Mouse (Mus musculus): ENCODE measurements at regions not wholly inside any gene's neighbourhood (a gene's known extent, or its start where the extent isn't known, plus 50 kb on each side); places are given as distances from the start of the nearest gene placed in this dataset.

GRCm38 (mm10) chr10:98798634-98799415, 115.4 kb upstream of the Atp2b1 start:
- Histone ChIP-seq H3K27ac (ENCODE audit: insufficient read depth, low read length) (no peak overlapping the region), H3K4me3 (ENCODE audit: insufficient read depth, low read length) (no peak overlapping the region), H3K4me1 (ENCODE audit: control insufficient read depth, insufficient read depth, low read length) (no peaks in the 10 kb centered on the region)
- TF ChIP-seq POLR2A (IDR thresholded peaks at IDR 0.05; ENCODE audit: extremely low read depth, insufficient read depth, low read length): no peak
- no peak for TF ChIP-seq CTCF (IDR thresholded peaks at IDR 0.05; ENCODE audit: extremely low read depth, insufficient read depth, low read length)

- H3K4me3 ChIP-seq (ENCODE audit: insufficient read depth, low read length): no peak overlapping the region
- TF ChIP-seq CTCF (IDR thresholded peaks at IDR 0.05; ENCODE audit: extremely low read depth, insufficient read depth, low read length): no peak
- no peak for TF ChIP-seq POLR2A (IDR thresholded peaks at IDR 0.05; ENCODE audit: extremely low read depth, insufficient read depth, low read length)
- no peak overlapping the region for H3K27ac ChIP-seq (ENCODE audit: insufficient read depth, low read length)
- H3K4me1 ChIP-seq (ENCODE audit: control insufficient read depth, insufficient read depth, low read length): no peaks in the 10 kb centered on the region
These were observed 114.4 kb upstream of the Atp2b1 start for GRCm38 (mm10) chr10:98799830-98800229.

- no peak for TF ChIP-seq POLR2A (IDR thresholded peaks at IDR 0.05; ENCODE audit: extremely low read depth, insufficient read depth, low read length)
- no peak for TF ChIP-seq CTCF (IDR thresholded peaks at IDR 0.05; ENCODE audit: extremely low read depth, insufficient read depth, low read length)
These were observed 113.3 kb upstream of the Atp2b1 start for GRCm38 (mm10) chr10:98800949-98801348.

GRCm38 (mm10) chr10:98805013-98805412, 109.2 kb upstream of the Atp2b1 start:
- TF ChIP-seq POLR2A (IDR thresholded peaks at IDR 0.05; ENCODE audit: extremely low read depth, insufficient read depth, low read length): no peak
- TF ChIP-seq CTCF (IDR thresholded peaks at IDR 0.05; ENCODE audit: extremely low read depth, insufficient read depth, low read length): no peak
- no peaks in the 10 kb centered on the region for H3K4me1 ChIP-seq (ENCODE audit: control insufficient read depth, insufficient read depth, low read length)
- no peak overlapping the region for H3K27ac ChIP-seq (ENCODE audit: insufficient read depth, low read length)
- H3K4me3 ChIP-seq (ENCODE audit: insufficient read depth, low read length): no peak overlapping the region

More at GRCm38 (mm10) chr10:98800949-98801348, 113.3 kb upstream of the Atp2b1 start:
- Histone ChIP-seq H3K27ac (ENCODE audit: insufficient read depth, low read length) (no peak overlapping the region), H3K4me1 (ENCODE audit: control insufficient read depth, insufficient read depth, low read length) (no peaks in the 10 kb centered on the region), H3K4me3 (ENCODE audit: insufficient read depth, low read length) (no peak overlapping the region)

GRCm38 (mm10) chr10:98806798-98807535, 107.2 kb upstream of the Atp2b1 start:
- H3K27ac ChIP-seq (ENCODE audit: insufficient read depth, low read length): peak overlapping the region; percentile 70; the same call in 1 of the 2 replicates
- TF ChIP-seq POLR2A (IDR thresholded peaks at IDR 0.05; ENCODE audit: extremely low read depth, insufficient read depth, low read length) (no peak), CTCF (IDR thresholded peaks at IDR 0.05; ENCODE audit: extremely low read depth, insufficient read depth, low read length) (no peak)

GRCm38 (mm10) chr10:98808644-98809043, 105.6 kb upstream of the Atp2b1 start:
- Histone ChIP-seq H3K4me1 (ENCODE audit: control insufficient read depth, insufficient read depth, low read length) (no peaks in the 10 kb centered on the region), H3K27ac (ENCODE audit: insufficient read depth, low read length) (no peak overlapping the region), H3K4me3 (ENCODE audit: insufficient read depth, low read length) (no peak overlapping the region)
- TF ChIP-seq CTCF (IDR thresholded peaks at IDR 0.05; ENCODE audit: extremely low read depth, insufficient read depth, low read length) (no peak), POLR2A (IDR thresholded peaks at IDR 0.05; ENCODE audit: extremely low read depth, insufficient read depth, low read length) (no peak)

More at GRCm38 (mm10) chr10:98806798-98807535, 107.2 kb upstream of the Atp2b1 start:
- Histone ChIP-seq H3K4me1 (ENCODE audit: control insufficient read depth, insufficient read depth, low read length) (no peaks in the 10 kb centered on the region), H3K4me3 (ENCODE audit: insufficient read depth, low read length) (no peak overlapping the region; the same call in 1 of the 2 replicates)

- no peak overlapping the region for H3K27ac ChIP-seq (ENCODE audit: insufficient read depth, low read length)
- TF ChIP-seq CTCF (IDR thresholded peaks at IDR 0.05; ENCODE audit: extremely low read depth, insufficient read depth, low read length): no peak
- TF ChIP-seq POLR2A (IDR thresholded peaks at IDR 0.05; ENCODE audit: extremely low read depth, insufficient read depth, low read length): no peak
- H3K4me3 ChIP-seq (ENCODE audit: insufficient read depth, low read length): no peak overlapping the region
- no peaks in the 10 kb centered on the region for H3K4me1 ChIP-seq (ENCODE audit: control insufficient read depth, insufficient read depth, low read length)
These were observed 85.2 kb upstream of the Atp2b1 start for GRCm38 (mm10) chr10:98829051-98829450.

- TF ChIP-seq CTCF (IDR thresholded peaks at IDR 0.05; ENCODE audit: extremely low read depth, insufficient read depth, low read length): no peak
- no peak for TF ChIP-seq POLR2A (IDR thresholded peaks at IDR 0.05; ENCODE audit: extremely low read depth, insufficient read depth, low read length)
- Histone ChIP-seq H3K4me3 (ENCODE audit: insufficient read depth, low read length) (no peak overlapping the region), H3K4me1 (ENCODE audit: control insufficient read depth, insufficient read depth, low read length) (no peaks in the 10 kb centered on the region), H3K27ac (ENCODE audit: insufficient read depth, low read length) (no peak overlapping the region)
These were observed 82.7 kb upstream of the Atp2b1 start for GRCm38 (mm10) chr10:98831488-98831887.

- TF ChIP-seq CTCF (IDR thresholded peaks at IDR 0.05; ENCODE audit: extremely low read depth, insufficient read depth, low read length) (no peak), POLR2A (IDR thresholded peaks at IDR 0.05; ENCODE audit: extremely low read depth, insufficient read depth, low read length) (no peak)
- Histone ChIP-seq H3K4me1 (ENCODE audit: control insufficient read depth, insufficient read depth, low read length) (no peaks in the 10 kb centered on the region; the same call in 1 of the 2 replicates), H3K27ac (ENCODE audit: insufficient read depth, low read length) (no peak overlapping the region), H3K4me3 (ENCODE audit: insufficient read depth, low read length) (no peak overlapping the region)
These were observed 76.7 kb upstream of the Atp2b1 start for GRCm38 (mm10) chr10:98837289-98838181.
